Mouse (Mus musculus): ENCODE data around the gene Amy2a1. TPM values are rescaled to one million over a fixed set of nuclear protein-coding genes. Genes with fewer than 3 reads are reported as not detected.

Amy2a1 gene
- polyA plus RNA-seq (2012), result not detected in 2 replicates

GRCm38 (mm10) chr3:113532328-113532727 lies at the start of gene Amy2a1:
Gene Amy2a1, minus strand, starts transcription at chr3:113532428.

Other genes with a start within 250 kb of the Amy2a1 start
- gene Amy2a4, start 241.0 kb downstream of the Amy2a1 start, polyA plus RNA-seq (2012), result not detected in 2 replicates
- not detected in 2 replicates for gene Amy2a3, start 208.4 kb downstream of the Amy2a1 start, polyA plus RNA-seq (2012)
- not detected in 2 replicates for gene Amy2a2, start 175.8 kb downstream of the Amy2a1 start, polyA plus RNA-seq (2012)
- gene Amy1, start 74.3 kb upstream of the Amy2a1 start, polyA plus RNA-seq (2012), result 0.16 TPM in 1 of 2 replicates, not detected in the other
- gene Rnpc3, start 97.7 kb upstream of the Amy2a1 start, polyA plus RNA-seq (2012), result 8.0 and 10.9 TPM in 2 replicates

Data from megakaryocyte-erythroid progenitor cell, adult 5 weeks (primary cell).